Mouse (Mus musculus) v-Abl transformed pro-B cells (cell line): ENCODE data around the gene Cyp3a41b.
"Not testable (repeated sequence)": the region's sequence is repeated elsewhere in the genome, so short reads cannot be mapped to it uniquely, and the experiment has no call there.

Experiments
- in situ Hi-C, 2 experiments: fragments of 400-800 bp; cut with MboI; formaldehyde crosslinking; loops; one replicate each; pipeline ENCODE4 v1.15.1; 2025; ENCODE audit not compliant: unreplicated experiment in 2 of 2

Cyp3a41b gene

GRCm38 (mm10) chr5:145584630-145585029 is at the start of gene Cyp3a41b:
Gene Cyp3a41b (minus strand): TSS chr5:145584730.
- in situ Hi-C loops = not testable (repeated sequence)

- in situ Hi-C loops = loop anchor here in 1 of 2 experiments (25.0 kb wide), 1 partner anchor 130 kb away; no protein-coding TSS in a partner anchor
Measured at GRCm38 (mm10) chr5:145632286-145632685, 47.8 kb upstream of the Cyp3a41b start.

- in situ Hi-C loops = not testable (repeated sequence)
Measured at GRCm38 (mm10) chr5:145604891-145605290, 20.4 kb upstream of the Cyp3a41b start.

GRCm38 (mm10) chr5:145597851-145598250 is 13.3 kb upstream of the Cyp3a41b start:
- in situ Hi-C loops = not testable (repeated sequence)

- in situ Hi-C loops = not testable (repeated sequence)
Measured at GRCm38 (mm10) chr5:145577321-145577720, 7.2 kb downstream of the Cyp3a41b start.

- in situ Hi-C loops = not testable (repeated sequence)
Measured at GRCm38 (mm10) chr5:145575660-145576059, 8.9 kb downstream of the Cyp3a41b start.

GRCm38 (mm10) chr5:145571922-145572321 is 12.6 kb downstream of the Cyp3a41b start:
- in situ Hi-C loops = not testable (repeated sequence)
